Mouse (Mus musculus) MEL (cell line): ENCODE results near the gene Cdkal1. TPM values are rescaled to one million over a fixed set of nuclear protein-coding genes. Genes with fewer than 3 reads are reported as not detected.

Source experiments
- DNase-seq: peaks from one replicate; pipeline ENCODE4 v3.0.0; 2011; ENCODE audit warnings: low read depth, low spot score
- H3K27ac ChIP-seq: 2 replicates; pipeline ENCODE4 v1.5.1; 2012; ENCODE audit warnings: low read depth, mild to moderate bottlenecking, control low read depth, low read length, moderate library complexity; ENCODE audit not compliant: control insufficient read depth
- H3K27me3 ChIP-seq, 2 experiments: fragments of 150-350 bp in 1 of 2; sonication (generic) in 1 of 2; 2 replicates each; pipeline ENCODE4 v1.6.1; 2012; ENCODE audit warnings: low read length in 2 of 2, mild to moderate bottlenecking in 2 of 2, improper control_type of control experiment in 1 of 2, moderate library complexity in 1 of 2; ENCODE audit not compliant: insufficient read depth in 2 of 2, control insufficient read depth in 1 of 2
- H3K36me3 ChIP-seq, 2 experiments: 2 replicates each; pipeline ENCODE4 v1.6.1; 2012 to 2014; ENCODE audit warnings: low read length in 2 of 2, improper control_type of control experiment in 1 of 2, inconsistent platforms in 1 of 2, mild to moderate bottlenecking in 1 of 2; ENCODE audit not compliant: insufficient read depth in 2 of 2, control insufficient read depth in 1 of 2
- H3K4me1 ChIP-seq, 2 experiments: fragments of 150-350 bp in 1 of 2; sonication (generic) in 1 of 2; 2 replicates each; pipeline ENCODE4 v1.6.1; 2012; ENCODE audit warnings: low read length in 2 of 2, improper control_type of control experiment in 1 of 2, mild to moderate bottlenecking in 1 of 2; ENCODE audit not compliant: insufficient read depth in 2 of 2, control insufficient read depth in 1 of 2
- H3K4me3 ChIP-seq, 2 experiments: fragments of 150-350 bp in 1 of 2; sonication (generic) in 1 of 2; 2 replicates each; pipeline ENCODE4 v1.5.1; 2012; ENCODE audit warnings: low read depth in 2 of 2, low read length in 2 of 2, mild to moderate bottlenecking in 2 of 2, moderate library complexity in 2 of 2, control low read depth in 1 of 2, improper control_type of control experiment in 1 of 2; ENCODE audit not compliant: control insufficient read depth in 1 of 2, insufficient read depth in 1 of 2
- H3K79me2 ChIP-seq: 2 replicates; pipeline ENCODE4 v1.6.1; 2012; ENCODE audit warnings: mild to moderate bottlenecking, low read length, moderate library complexity; ENCODE audit not compliant: control insufficient read depth, poor library complexity, insufficient read depth
- H3K9ac ChIP-seq: 2 replicates; pipeline ENCODE4 v1.6.1; 2012; ENCODE audit warnings: low read depth, mild to moderate bottlenecking, control low read depth, low read length, moderate library complexity; ENCODE audit not compliant: control insufficient read depth, poor library complexity, severe bottlenecking
- H3K9me3 ChIP-seq: fragments of 150-350 bp; sonication (generic); replicated peaks from 2 replicates; pipeline ENCODE4 v1.6.1; 2012; ENCODE audit warnings: mild to moderate bottlenecking, low read length, improper control_type of control experiment, moderate library complexity; ENCODE audit not compliant: insufficient read depth
- BHLHE40 ChIP-seq: IDR thresholded peaks from 2 replicates; pipeline ENCODE4 v1.6.1; 2012; ENCODE audit warnings: low read depth, mild to moderate bottlenecking, inconsistent platforms, low read length, improper control_type of control experiment, borderline replicate concordance
- CHD2 ChIP-seq: IDR thresholded peaks from 2 replicates; pipeline ENCODE4 v1.6.1; 2011; ENCODE audit warnings: low read length, improper control_type of control experiment
- CTCF ChIP-seq, 3 experiments: IDR thresholded peaks in 2 of 3; conservative IDR thresholded peaks in 1 of 3; 2 replicates each; pipeline ENCODE4 v1.5.1; 2011 to 2012; ENCODE audit warnings: low read length in 3 of 3, low read depth in 2 of 3, mild to moderate bottlenecking in 2 of 3, improper control_type of control experiment in 1 of 3, inconsistent platforms in 1 of 3, mixed read lengths in 1 of 3, moderate library complexity in 1 of 3; ENCODE audit not compliant: control insufficient read depth in 1 of 3, insufficient read depth in 1 of 3, poor library complexity in 1 of 3, severe bottlenecking in 1 of 3
- ELF1 ChIP-seq: IDR thresholded peaks from 2 replicates; pipeline ENCODE4 v1.6.1; 2014; ENCODE audit warnings: low read depth, mild to moderate bottlenecking, inconsistent platforms, low read length, improper control_type of control experiment, moderate library complexity
- EP300 ChIP-seq, 2 experiments: IDR thresholded peaks; 2 replicates each; pipeline ENCODE4 v1.6.1; 2011; ENCODE audit warnings: improper control_type of control experiment in 2 of 2, low read length in 2 of 2, low read depth in 1 of 2, mild to moderate bottlenecking in 1 of 2
- ETS1 ChIP-seq: IDR thresholded peaks from 2 replicates; pipeline ENCODE4 v1.6.1; 2012; ENCODE audit warnings: low read depth, mild to moderate bottlenecking, inconsistent platforms, low read length, improper control_type of control experiment, moderate library complexity
- GABPA ChIP-seq: IDR thresholded peaks from 2 replicates; pipeline ENCODE4 v1.6.1; 2012; ENCODE audit warnings: low read depth, mild to moderate bottlenecking, inconsistent platforms, low read length, improper control_type of control experiment, moderate library complexity
- GATA1 ChIP-seq: IDR thresholded peaks from 2 replicates; pipeline ENCODE4 v1.6.1; 2011; ENCODE audit warnings: low read depth, low read length, improper control_type of control experiment
- HCFC1 ChIP-seq: IDR thresholded peaks from 2 replicates; pipeline ENCODE4 v1.6.1; 2012; ENCODE audit warnings: low read depth, mild to moderate bottlenecking, inconsistent platforms, low read length, improper control_type of control experiment, moderate library complexity
- JUND ChIP-seq: IDR thresholded peaks from 2 replicates; pipeline ENCODE4 v1.6.1; 2011; ENCODE audit warnings: low read depth, mild to moderate bottlenecking, improper control_type of control experiment, low read length
- MAZ ChIP-seq: IDR thresholded peaks from 2 replicates; pipeline ENCODE4 v1.6.1; 2012; ENCODE audit warnings: low read depth, mild to moderate bottlenecking, inconsistent platforms, low read length, improper control_type of control experiment
- MYB ChIP-seq: IDR thresholded peaks from 2 replicates; pipeline ENCODE4 v1.6.1; 2011; ENCODE audit warnings: mild to moderate bottlenecking, low read depth, low read length, improper control_type of control experiment
- POLR2A ChIP-seq, 2 experiments: IDR thresholded peaks; 2 replicates each; pipeline ENCODE4 v1.6.1; 2011 to 2012; ENCODE audit warnings: low read length in 2 of 2, mild to moderate bottlenecking in 2 of 2, control low read depth in 1 of 2, improper control_type of control experiment in 1 of 2, low read depth in 1 of 2, moderate library complexity in 1 of 2; ENCODE audit not compliant: control insufficient read depth in 1 of 2, insufficient read depth in 1 of 2, poor library complexity in 1 of 2
- RAD21 ChIP-seq: IDR thresholded peaks from 2 replicates; pipeline ENCODE4 v1.6.1; 2011; ENCODE audit warnings: mild to moderate bottlenecking, low read depth, low read length, improper control_type of control experiment
- RCOR1 ChIP-seq: IDR thresholded peaks from 2 replicates; pipeline ENCODE4 v1.6.1; 2012; ENCODE audit warnings: low read depth, mild to moderate bottlenecking, inconsistent platforms, low read length, improper control_type of control experiment
- SIN3A ChIP-seq: IDR thresholded peaks from 2 replicates; pipeline ENCODE4 v1.6.1; 2012; ENCODE audit warnings: low read length, improper control_type of control experiment, inconsistent platforms
- TAL1 ChIP-seq: IDR thresholded peaks from 2 replicates; pipeline ENCODE4 v1.6.1; 2012; ENCODE audit warnings: mild to moderate bottlenecking, inconsistent platforms, low read length, moderate library complexity, mixed read lengths
- TBP ChIP-seq: IDR thresholded peaks from 2 replicates; pipeline ENCODE4 v1.8.0; 2011; ENCODE audit warnings: low read depth, low read length, improper control_type of control experiment
- USF2 ChIP-seq, 2 experiments: IDR thresholded peaks; 2 replicates each; pipeline ENCODE4 v1.6.1; 2011 to 2012; ENCODE audit warnings: improper control_type of control experiment in 2 of 2, low read length in 2 of 2, borderline replicate concordance in 1 of 2, inconsistent platforms in 1 of 2, low read depth in 1 of 2, mild to moderate bottlenecking in 1 of 2; ENCODE audit not compliant: insufficient read depth in 1 of 2
- ZC3H11A ChIP-seq: IDR thresholded peaks from 2 replicates; pipeline ENCODE4 v1.6.1; 2012; ENCODE audit warnings: low read depth, mild to moderate bottlenecking, inconsistent platforms, low read length, improper control_type of control experiment
- polyA plus RNA-seq, 2 experiments: library from polyadenylated mRNA; stranded (reverse) in 1 of 2; unstranded in 1 of 2; fragments of >175 nt in 1 of 2; fragments of >200 nt in 1 of 2; gene quantifications; 2 replicates each; pipeline versions ENCODE4 v1.2.1 to v1.2.4; 2012; ENCODE audit warnings: low replicate concordance in 2 of 2, low read depth in 1 of 2; ENCODE audit not compliant: insufficient read length in 2 of 2, insufficient read depth in 1 of 2, missing spikeins in 1 of 2
- total RNA-seq: library from RNA; depleted of rRNA; stranded (reverse); fragments of 300-350 nt; gene quantifications from 2 replicates; pipeline ENCODE4 v1.2.3, GENCODE M21; 2012

Gene Cdkal1
- total and polyA plus RNA-seq, 3 experiments: 10.6 to 11.0 TPM; not detected in 1

GRCm38 (mm10) chr13:29652791-29653190 is 202.7 kb downstream of the Cdkal1 start (continued):
- TF ChIP-seq GABPA (no peak), HCFC1 (no peak)

GRCm38 (mm10) chr13:29650576-29651236 is 204.8 kb downstream of the Cdkal1 start:
- Histone ChIP-seq H3K36me3 (peaks cover 0 to 21% of the 10 kb centered on the region in 2 experiments; a peak in 2 of 4 replicates), H3K27me3 (no peaks in the 10 kb centered on the region), H3K4me1 (peaks cover 4 to 6% of the 10 kb centered on the region in 2 experiments; a peak in 3 of 4 replicates), H3K27ac (no peak overlapping the region), H3K4me3 (no peak overlapping the region), H3K79me2 (no peaks in the 10 kb centered on the region), H3K9me3 (no peaks in the 10 kb centered on the region), H3K9ac (no peak overlapping the region)
- peak in 1 of 2 experiments; percentile 70; a peak in 2 of 4 replicates for TF ChIP-seq EP300 (IDR thresholded peaks at IDR 0.05; ENCODE audit: low read depth in 1 of 2, low read length in 2 of 2)
- TF ChIP-seq SIN3A: 0 out of 2 replicates have a peak, but pooled peaks have one; percentile 26
- no peak for TF ChIP-seq CTCF (IDR thresholded peaks at IDR 0.05 in 2 of 3, conservative IDR thresholded peaks at IDR 0.05 in 1 of 3; ENCODE audit: control insufficient read depth in 1 of 3, insufficient read depth in 1 of 3, low read depth in 2 of 3, low read length in 3 of 3, poor library complexity in 1 of 3, severe bottlenecking in 1 of 3)
- DNase-seq: peak; percentile 63

GRCm38 (mm10) chr13:29649593-29649992 is 205.9 kb downstream of the Cdkal1 start:
- TF ChIP-seq CHD2 (no peak), POLR2A (IDR thresholded peaks at IDR 0.05; ENCODE audit: control insufficient read depth in 1 of 2, insufficient read depth in 1 of 2, low read depth in 1 of 2, low read length in 2 of 2, poor library complexity in 1 of 2) (no peak), GATA1 (no peak), EP300 (IDR thresholded peaks at IDR 0.05; ENCODE audit: low read depth in 1 of 2, low read length in 2 of 2) (no peak), JUND (no peak), RCOR1 (no peak)
- Histone ChIP-seq H3K4me1 (peaks cover 4 to 6% of the 10 kb centered on the region in 2 experiments; a peak in 3 of 4 replicates), H3K79me2 (no peaks in the 10 kb centered on the region), H3K36me3 (peaks cover 0 to 21% of the 10 kb centered on the region in 2 experiments; a peak in 2 of 4 replicates), H3K27me3 (no peaks in the 10 kb centered on the region), H3K27ac (no peak overlapping the region), H3K9ac (no peak overlapping the region), H3K4me3 (no peak overlapping the region), H3K9me3 (no peaks in the 10 kb centered on the region)
- no peak for DNase-seq

GRCm38 (mm10) chr13:29642226-29642625 is 213.2 kb downstream of the Cdkal1 start:
- no peaks in the 10 kb centered on the region for H3K27me3 ChIP-seq
- H3K4me1 ChIP-seq: peaks cover 7 to 11% of the 10 kb centered on the region in 2 experiments
- no peaks in the 10 kb centered on the region for H3K79me2 ChIP-seq
- H3K4me3 ChIP-seq: no peak overlapping the region
- H3K9me3 ChIP-seq: no peaks in the 10 kb centered on the region
- TF ChIP-seq ZC3H11A (no peak), MYB (no peak), TAL1 (no peak), USF2 (IDR thresholded peaks at IDR 0.05; ENCODE audit: borderline replicate concordance in 1 of 2, insufficient read depth in 1 of 2, low read depth in 1 of 2, low read length in 2 of 2) (no peak), HCFC1 (no peak), SIN3A (no peak), MAZ (no peak), RAD21 (no peak), BHLHE40 (no peak), ETS1 (no peak), EP300 (IDR thresholded peaks at IDR 0.05; ENCODE audit: low read depth in 1 of 2, low read length in 2 of 2) (no peak), TBP (no peak), ELF1 (no peak)
- no peak for DNase-seq
- H3K9ac ChIP-seq: no peak overlapping the region
- H3K36me3 ChIP-seq: peaks cover 0 to 9% of the 10 kb centered on the region in 2 experiments; a peak in 2 of 4 replicates
- no peak overlapping the region for H3K27ac ChIP-seq
